Mouse (Mus musculus) frontal cortex, postnatal 25 days (tissue): ENCODE data around the gene Fam184b.
A peak's percentile ranks its signal among the peaks of the same experiment; 100 is the strongest.
"Not testable (repeated sequence)": the region's sequence is repeated elsewhere in the genome, so short reads cannot be mapped to it uniquely, and the experiment has no call there.

ENCODE experiments used
- DNase-seq, 2 experiments: peaks; one replicate each; pipeline ENCODE4 v3.0.0; 2022; ENCODE audit warnings: low spot score in 2 of 2

Gene Fam184b

GRCm38 (mm10) chr5:45638806-45639714 is at the start of gene Fam184b:
Fam184b (minus strand) TSS chr5:45639614.
- DNase-seq: peak; percentile 57 to 61

- no peak for DNase-seq
Measured at GRCm38 (mm10) chr5:45689152-45689551, 49.7 kb upstream of the Fam184b start.

- DNase-seq: no peak
Measured at GRCm38 (mm10) chr5:45686223-45686622, 46.8 kb upstream of the Fam184b start.

GRCm38 (mm10) chr5:45685243-45685642 is 45.8 kb upstream of the Fam184b start:
- DNase-seq: no peak

GRCm38 (mm10) chr5:45683388-45683787 is 44.0 kb upstream of the Fam184b start:
- DNase-seq: no peak

GRCm38 (mm10) chr5:45679955-45680354 is 40.5 kb upstream of the Fam184b start:
- DNase-seq: no peak

- DNase-seq: no peak
Measured at GRCm38 (mm10) chr5:45677639-45678038, 38.2 kb upstream of the Fam184b start.

GRCm38 (mm10) chr5:45675032-45675431 is 35.6 kb upstream of the Fam184b start:
- no peak for DNase-seq

GRCm38 (mm10) chr5:45670894-45671494 is 31.6 kb upstream of the Fam184b start:
- no peak for DNase-seq

GRCm38 (mm10) chr5:45670280-45670670 is 30.9 kb upstream of the Fam184b start:
- DNase-seq: no peak

- peak; percentile 98 to 100 for DNase-seq
Measured at GRCm38 (mm10) chr5:45669598-45670279, 30.3 kb upstream of the Fam184b start, which contains the start of gene Ncapg. Ncapg (plus strand) TSS chr5:45669919.

GRCm38 (mm10) chr5:45669234-45669597 is 29.8 kb upstream of the Fam184b start:
- no peak for DNase-seq

- DNase-seq: no peak
Measured at GRCm38 (mm10) chr5:45668831-45669230, 29.4 kb upstream of the Fam184b start.

GRCm38 (mm10) chr5:45668324-45668723 is 28.9 kb upstream of the Fam184b start:
- DNase-seq: no peak

GRCm38 (mm10) chr5:45658406-45658805 is 19.0 kb upstream of the Fam184b start:
- not testable (repeated sequence) for DNase-seq

GRCm38 (mm10) chr5:45651026-45651703 is 11.8 kb upstream of the Fam184b start:
- DNase-seq: no peak

- DNase-seq: no peak
Measured at GRCm38 (mm10) chr5:45639715-45640092, 290 bp upstream of the Fam184b start.

GRCm38 (mm10) chr5:45638378-45638777 is 1.0 kb downstream of the Fam184b start:
- no peak for DNase-seq

GRCm38 (mm10) chr5:45629470-45629869 is 9.9 kb downstream of the Fam184b start:
- DNase-seq: no peak

- no peak for DNase-seq
Measured at GRCm38 (mm10) chr5:45627771-45628170, 11.6 kb downstream of the Fam184b start.

- no peak for DNase-seq
Measured at GRCm38 (mm10) chr5:45621511-45621910, 17.9 kb downstream of the Fam184b start.

- DNase-seq: no peak
Measured at GRCm38 (mm10) chr5:45599056-45599455, 40.4 kb downstream of the Fam184b start.
